ENCODE assay signal across 21 mouse cellular contexts in the genomic region with DNA sequence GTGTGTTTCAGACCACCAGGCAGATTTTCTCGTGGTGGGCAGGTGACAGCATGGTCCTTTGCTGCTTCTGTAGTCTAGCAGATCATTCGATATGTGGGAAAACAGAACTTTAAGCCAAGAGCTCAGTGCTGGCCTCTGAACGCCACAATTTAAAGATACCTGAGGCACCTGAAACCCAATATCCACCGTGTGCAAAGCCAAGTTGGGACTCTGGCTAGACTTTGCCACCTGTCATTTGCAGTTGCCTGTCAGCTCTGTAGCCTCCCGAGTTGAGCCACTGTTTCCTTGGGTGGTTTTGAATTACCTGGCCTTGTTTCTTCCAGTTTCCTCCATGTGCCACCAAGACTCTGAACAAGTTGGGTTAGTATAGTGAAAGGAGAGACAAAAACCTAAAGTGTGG.
DNase-seq lines count a peak whose midpoint lies in the region; ATAC-seq lines count a peak whose summit lies in the region.
"Had no signal": no experiment of that assay in that cellular context is flagged by ENCODE, and none has a peak within 500 bp of the region (broad histone marks: within the 10 kb centered on the region; RNA-seq: fewer than 3 reads in every experiment).

No protein-coding gene starts in this region.

- H3K9me3 ChIP-seq in midbrain, embryonic 11.5 days (ENCODE audit: control insufficient read depth, low read length), result no peaks in the 10 kb centered on the region; the same call in 1 of the 2 replicates

- H3K9ac ChIP-seq in midbrain, embryonic 11.5 days (ENCODE audit: low read length), result no peak overlapping the region
- H3K9ac ChIP-seq: embryonic facial prominence, embryonic 12.5 days; embryonic facial prominence, embryonic 15.5 days; forebrain, embryonic 12.5 days had no signal

- no peak for ATAC-seq in midbrain, embryonic 11.5 days (ENCODE audit: low FRiP score)
- ATAC-seq: forebrain, embryonic 14.5 days; forebrain, embryonic 16.5 days had no signal

- no peak overlapping the region for H3K4me3 ChIP-seq in midbrain, embryonic 11.5 days (ENCODE audit: low read depth, low read length)
- H3K4me3 ChIP-seq: embryonic facial prominence, embryonic 12.5 days; embryonic facial prominence, embryonic 15.5 days; erythroblast, embryonic 14.5 days; forebrain, embryonic 10.5 days; forebrain, embryonic 12.5 days had no signal

- H3K4me1 ChIP-seq in midbrain, embryonic 11.5 days (ENCODE audit: control insufficient read depth, insufficient read depth, low read length), result no peaks in the 10 kb centered on the region
- H3K4me1 ChIP-seq: embryonic facial prominence, embryonic 12.5 days; embryonic facial prominence, embryonic 15.5 days; forebrain, embryonic 10.5 days; forebrain, embryonic 12.5 days had no signal

- DNase-seq in gastrocnemius, adult 18-20 months (ENCODE audit: low spot score), result peak; percentile 74
- DNase-seq in gastrocnemius, postnatal 4 days (ENCODE audit: low spot score in 2 of 2), result no peak
- peak; percentile 23 for DNase-seq in gastrocnemius, postnatal 14 days
- DNase-seq in gastrocnemius, postnatal 25 days, result peak; percentile 48
- no peak for DNase-seq in midbrain, embryonic 11.5 days (ENCODE audit: low spot score, missing footprints)
- DNase-seq in thymus, postnatal 4 days, result no peak
- DNase-seq: adrenal gland, adult 2 months; adrenal gland, postnatal 10 days; adrenal gland, postnatal 25 days; cerebellum, adult 11 months; cerebellum, adult 18-20 months; cerebellum, adult 8-10 months; cerebellum, postnatal 14 days; embryo, embryonic 11 days had no signal

- no peaks in the 10 kb centered on the region for H3K27me3 ChIP-seq in midbrain, embryonic 11.5 days (ENCODE audit: control insufficient read depth, insufficient read depth, low read length)
- H3K27me3 ChIP-seq: embryonic facial prominence, embryonic 12.5 days; embryonic facial prominence, embryonic 15.5 days; forebrain, embryonic 12.5 days had no signal

- WGBS in midbrain, embryonic 11.5 days, result 90% methylated on average over 5 of the region's 5 CpGs

- H3K27ac ChIP-seq in midbrain, embryonic 11.5 days (ENCODE audit: low read depth, low read length), result no peak overlapping the region
- H3K27ac ChIP-seq: embryonic facial prominence, embryonic 12.5 days; embryonic facial prominence, embryonic 15.5 days; forebrain, embryonic 10.5 days; forebrain, embryonic 12.5 days had no signal

- H3K4me2 ChIP-seq in midbrain, embryonic 11.5 days, result no peak overlapping the region
- H3K4me2 ChIP-seq: embryonic facial prominence, embryonic 12.5 days; embryonic facial prominence, embryonic 15.5 days; forebrain, embryonic 12.5 days had no signal

- no peaks in the 10 kb centered on the region for H3K36me3 ChIP-seq in midbrain, embryonic 11.5 days (ENCODE audit: control insufficient read depth, insufficient read depth, low read length)
- H3K36me3 ChIP-seq: embryonic facial prominence, embryonic 12.5 days; embryonic facial prominence, embryonic 15.5 days; forebrain, embryonic 12.5 days had no signal

- intact Hi-C loops in gastrocnemius, postnatal 14 days (cut with DNase I; ENCODE audit: low total_unique reads), result no loop called here

Comparison
In these comparisons a context has a peak if more than half of its experiments do, and no peak if none do; other contexts are left out.
1. DNase-seq: peak in gastrocnemius, adult 18-20 months (single experiment), gastrocnemius, postnatal 14 days (single experiment) and gastrocnemius, postnatal 25 days (single experiment); none in gastrocnemius, postnatal 4 days (0 of 2), midbrain, embryonic 11.5 days (single experiment) and thymus, postnatal 4 days (single experiment).